Mouse (Mus musculus): ENCODE measurements around the gene Exosc10. TPM values are rescaled to one million over a fixed set of nuclear protein-coding genes. Genes with fewer than 3 reads are reported as not detected.

Exosc10 gene
- polyA plus RNA-seq, 1 experiment from 2014 or later: 30.0 TPM

DNA sequence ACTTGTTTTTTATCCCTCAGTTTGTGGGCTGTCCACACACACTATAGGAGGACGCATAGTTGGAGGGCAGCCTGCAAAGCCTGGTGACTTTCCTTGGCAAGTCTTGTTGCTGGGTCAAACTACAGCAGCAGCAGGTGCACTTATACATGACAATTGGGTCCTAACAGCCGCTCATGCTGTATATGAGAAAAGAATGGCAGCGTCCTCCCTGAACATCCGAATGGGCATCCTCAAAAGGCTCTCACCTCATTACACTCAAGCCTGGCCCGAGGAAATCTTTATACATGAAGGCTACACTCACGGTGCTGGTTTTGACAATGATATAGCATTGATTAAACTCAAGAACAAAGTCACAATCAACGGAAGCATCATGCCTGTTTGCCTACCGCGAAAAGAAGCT lies 55.5 kb downstream of the Exosc10 start:
- Histone ChIP-seq H3K9ac (ENCODE audit: low read length) (no peak overlapping the region), H3K27me3 (ENCODE audit: control insufficient read depth, insufficient read depth, low read length) (no peaks in the 10 kb centered on the region), H3K9me3 (ENCODE audit: control insufficient read depth, low read length) (no peaks in the 10 kb centered on the region), H3K36me3 (ENCODE audit: control insufficient read depth, insufficient read depth, low read length) (peaks cover 17% of the 10 kb centered on the region), H3K27ac (replicated peaks) (no peak overlapping the region), H3K4me1 (replicated peaks; ENCODE audit: control insufficient read depth, insufficient read depth) (no peaks in the 10 kb centered on the region), H3K4me2 (replicated peaks; ENCODE audit: low read depth) (no peak overlapping the region), H3K4me3 (ENCODE audit: low read depth, low read length) (no peak overlapping the region)
- TF ChIP-seq CTCF (IDR thresholded peaks at IDR 0.05; ENCODE audit: low read depth) (no peak), EP300 (optimal IDR thresholded peaks at IDR 0.05) (no peak)
- ATAC-seq (ENCODE audit: low FRiP score, low TSS enrichment) (no peak), DNase-seq (ENCODE audit: low spot score) (no peak)
- WGBS: 78% methylated on average over 9 of the region's 9 CpGs

DNA sequence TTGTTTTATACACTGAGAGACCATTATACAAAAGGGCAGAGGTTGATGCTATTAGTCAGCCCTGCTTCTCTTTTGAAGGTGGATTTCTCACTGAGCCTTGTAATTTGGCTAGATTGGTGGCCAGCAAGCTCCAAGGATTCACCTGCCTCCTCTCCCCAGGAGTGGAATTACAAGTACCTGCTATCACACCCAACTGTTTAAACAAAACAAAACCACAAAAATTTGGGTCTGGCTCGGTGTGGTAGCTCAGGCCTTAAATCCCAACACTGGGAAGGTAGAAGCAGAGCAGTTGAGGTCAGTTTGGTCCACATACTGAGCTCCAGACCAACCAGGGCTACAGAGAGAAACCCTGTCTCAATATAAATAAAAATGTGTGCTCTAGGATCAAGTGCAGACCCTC lies 61.6 kb downstream of the Exosc10 start:
- no peak overlapping the region for H3K4me2 ChIP-seq (replicated peaks; ENCODE audit: low read depth)
- no peak for ATAC-seq (ENCODE audit: low FRiP score, low TSS enrichment)
- H3K4me1 ChIP-seq (replicated peaks; ENCODE audit: control insufficient read depth, insufficient read depth): no peaks in the 10 kb centered on the region
- H3K27ac ChIP-seq (replicated peaks): no peak overlapping the region
- peaks cover 38% of the 10 kb centered on the region for H3K36me3 ChIP-seq (ENCODE audit: control insufficient read depth, insufficient read depth, low read length)
- H3K27me3 ChIP-seq (ENCODE audit: control insufficient read depth, insufficient read depth, low read length): no peaks in the 10 kb centered on the region
- H3K4me3 ChIP-seq (ENCODE audit: low read depth, low read length): no peak overlapping the region
- 38% methylated on average over 1 of the region's 1 CpGs for WGBS
- no peak for DNase-seq (ENCODE audit: low spot score)
- H3K9ac ChIP-seq (ENCODE audit: low read length): no peak overlapping the region
- no peaks in the 10 kb centered on the region for H3K9me3 ChIP-seq (ENCODE audit: control insufficient read depth, low read length)
- TF ChIP-seq CTCF (IDR thresholded peaks at IDR 0.05; ENCODE audit: low read depth) (no peak), EP300 (optimal IDR thresholded peaks at IDR 0.05) (no peak)

DNA sequence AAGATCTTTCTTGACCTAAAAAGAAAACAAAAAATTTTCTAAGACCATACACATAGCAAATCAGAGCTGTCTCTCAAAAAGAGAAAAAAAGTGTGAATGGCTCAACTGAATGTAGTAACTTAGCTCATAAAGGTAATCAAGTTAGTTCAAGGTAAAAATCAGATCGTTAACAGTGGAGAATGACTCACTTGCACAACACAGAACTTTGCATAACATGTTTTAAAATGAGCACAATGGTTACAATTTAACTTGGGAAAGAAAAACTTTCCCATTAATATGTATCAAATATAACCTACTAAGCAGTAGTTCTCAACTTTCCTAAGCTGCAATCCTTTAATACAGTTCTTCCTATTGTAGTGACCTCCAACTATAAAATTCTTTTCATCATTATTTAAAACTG lies 62.5 kb downstream of the Exosc10 start:
- H3K36me3 ChIP-seq (ENCODE audit: control insufficient read depth, insufficient read depth, low read length): peaks cover 37% of the 10 kb centered on the region
- H3K4me3 ChIP-seq (ENCODE audit: low read depth, low read length): no peak overlapping the region
- ATAC-seq (ENCODE audit: low FRiP score, low TSS enrichment): no peak
- H3K27ac ChIP-seq (replicated peaks): no peak overlapping the region
- DNase-seq (ENCODE audit: low spot score): no peak
- no peaks in the 10 kb centered on the region for H3K27me3 ChIP-seq (ENCODE audit: control insufficient read depth, insufficient read depth, low read length)
- no peaks in the 10 kb centered on the region for H3K4me1 ChIP-seq (replicated peaks; ENCODE audit: control insufficient read depth, insufficient read depth)
- 57% methylated on average over 1 of the region's 1 CpGs for WGBS
- H3K9ac ChIP-seq (ENCODE audit: low read length): no peak overlapping the region
- no peak overlapping the region for H3K4me2 ChIP-seq (replicated peaks; ENCODE audit: low read depth)
- no peaks in the 10 kb centered on the region for H3K9me3 ChIP-seq (ENCODE audit: control insufficient read depth, low read length)
- TF ChIP-seq CTCF (IDR thresholded peaks at IDR 0.05; ENCODE audit: low read depth): no peak
- no peak for TF ChIP-seq EP300 (optimal IDR thresholded peaks at IDR 0.05)

DNA sequence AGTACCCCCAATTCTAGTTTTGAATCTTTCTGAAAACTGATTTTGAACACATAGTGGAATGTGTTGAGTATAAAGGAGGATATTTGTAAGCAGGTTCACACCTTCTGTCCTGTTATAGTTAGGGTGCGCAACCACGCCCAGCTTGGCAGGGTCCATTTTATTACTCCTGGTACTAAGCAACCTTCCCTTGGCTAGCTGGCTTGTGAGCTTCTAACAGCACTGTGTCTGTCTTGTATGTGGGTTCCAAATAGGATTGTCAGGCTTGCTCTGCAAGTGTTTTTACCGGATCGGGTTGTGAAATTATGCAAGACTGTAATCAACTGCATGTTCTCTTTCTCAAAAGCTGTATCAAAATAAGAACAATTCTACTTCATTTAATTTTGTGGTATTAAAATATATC lies 64.3 kb downstream of the Exosc10 start:
- no peaks in the 10 kb centered on the region for H3K27me3 ChIP-seq (ENCODE audit: control insufficient read depth, insufficient read depth, low read length)
- H3K27ac ChIP-seq (replicated peaks): no peak overlapping the region
- WGBS: 85% methylated on average over 4 of the region's 4 CpGs
- H3K9me3 ChIP-seq (ENCODE audit: control insufficient read depth, low read length): no peaks in the 10 kb centered on the region
- TF ChIP-seq EP300 (optimal IDR thresholded peaks at IDR 0.05) (no peak), CTCF (IDR thresholded peaks at IDR 0.05; ENCODE audit: low read depth) (no peak)
- H3K4me2 ChIP-seq (replicated peaks; ENCODE audit: low read depth): no peak overlapping the region
- no peaks in the 10 kb centered on the region for H3K4me1 ChIP-seq (replicated peaks; ENCODE audit: control insufficient read depth, insufficient read depth)
- ATAC-seq (ENCODE audit: low FRiP score, low TSS enrichment): no peak
- H3K4me3 ChIP-seq (ENCODE audit: low read depth, low read length): no peak overlapping the region
- DNase-seq (ENCODE audit: low spot score): no peak
- H3K36me3 ChIP-seq (ENCODE audit: control insufficient read depth, insufficient read depth, low read length): peaks cover 32% of the 10 kb centered on the region
- no peak overlapping the region for H3K9ac ChIP-seq (ENCODE audit: low read length)

DNA sequence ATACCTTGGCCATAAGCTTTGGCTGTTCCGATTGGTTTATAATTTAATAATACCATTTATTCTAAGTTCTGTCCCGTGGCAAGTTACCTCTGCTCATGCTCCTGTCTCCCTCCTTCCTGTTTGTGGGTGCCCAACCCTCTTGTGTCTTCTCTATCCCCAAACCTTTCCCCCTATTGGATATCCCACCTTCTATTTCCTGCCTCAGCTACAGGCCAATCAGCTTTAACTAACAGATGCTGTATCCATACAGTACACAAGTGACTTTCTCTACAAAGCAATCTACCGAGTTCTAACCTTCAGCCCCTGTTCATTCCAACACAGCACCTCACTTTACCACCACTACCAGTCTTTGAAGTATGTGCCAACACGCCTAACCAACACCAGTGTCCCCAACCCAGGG lies 65.4 kb downstream of the Exosc10 start:
- peaks cover 26% of the 10 kb centered on the region for H3K36me3 ChIP-seq (ENCODE audit: control insufficient read depth, insufficient read depth, low read length)

DNA sequence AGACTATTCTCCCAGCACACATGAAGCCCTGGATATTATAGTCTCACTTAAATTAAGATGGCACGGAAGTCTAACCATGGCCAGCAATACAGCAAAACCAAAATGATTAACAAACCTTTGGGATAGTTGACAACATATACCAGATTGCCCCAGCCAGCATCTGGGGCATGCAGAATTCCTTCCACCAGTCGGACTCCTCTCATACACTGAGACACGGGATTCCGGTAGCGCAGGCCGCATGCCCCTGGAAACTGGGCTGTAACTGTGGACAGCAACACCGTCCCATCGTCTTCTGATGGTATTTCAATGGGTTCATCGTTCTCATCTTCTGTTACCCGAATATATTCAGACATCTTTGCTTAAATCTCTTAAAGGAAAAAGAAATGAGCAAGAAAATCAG lies 66.8 kb downstream of the Exosc10 start:
- Histone ChIP-seq H3K9me3 (ENCODE audit: control insufficient read depth, low read length) (no peaks in the 10 kb centered on the region), H3K27me3 (ENCODE audit: control insufficient read depth, insufficient read depth, low read length) (no peaks in the 10 kb centered on the region), H3K4me1 (replicated peaks; ENCODE audit: control insufficient read depth, insufficient read depth) (no peaks in the 10 kb centered on the region), H3K9ac (ENCODE audit: low read length) (no peak overlapping the region), H3K36me3 (ENCODE audit: control insufficient read depth, insufficient read depth, low read length) (peaks cover 13% of the 10 kb centered on the region), H3K4me3 (ENCODE audit: low read depth, low read length) (peak overlapping the region; percentile 97), H3K4me2 (replicated peaks; ENCODE audit: low read depth) (0 out of 2 replicates have a peak overlapping the region, but pooled peaks have one; percentile 8), H3K27ac (replicated peaks) (no peak overlapping the region)
- DNase-seq (ENCODE audit: low spot score) (no peak), ATAC-seq (ENCODE audit: low FRiP score, low TSS enrichment) (no peak)
- TF ChIP-seq EP300 (optimal IDR thresholded peaks at IDR 0.05): no peak
- TF ChIP-seq CTCF (IDR thresholded peaks at IDR 0.05; ENCODE audit: low read depth): peak; percentile 29; the same call in 1 of the 2 replicates
- 77% methylated on average over 10 of the region's 10 CpGs for WGBS

More for the DNA sequence above, 65.4 kb downstream of the Exosc10 start:
- H3K27ac ChIP-seq (replicated peaks): no peak overlapping the region
- H3K27me3 ChIP-seq (ENCODE audit: control insufficient read depth, insufficient read depth, low read length): no peaks in the 10 kb centered on the region
- H3K4me3 ChIP-seq (ENCODE audit: low read depth, low read length): no peak overlapping the region
- 0 out of 2 replicates have a peak overlapping the region, but pooled peaks have one; percentile 23 for H3K9ac ChIP-seq (ENCODE audit: low read length)
- H3K4me1 ChIP-seq (replicated peaks; ENCODE audit: control insufficient read depth, insufficient read depth): no peaks in the 10 kb centered on the region
- TF ChIP-seq EP300 (optimal IDR thresholded peaks at IDR 0.05): no peak
- no peak for TF ChIP-seq CTCF (IDR thresholded peaks at IDR 0.05; ENCODE audit: low read depth)
- no peaks in the 10 kb centered on the region for H3K9me3 ChIP-seq (ENCODE audit: control insufficient read depth, low read length)
- no peak for DNase-seq (ENCODE audit: low spot score)
- ATAC-seq (ENCODE audit: low FRiP score, low TSS enrichment): no peak
- 77% methylated on average over 4 of the region's 4 CpGs for WGBS
- H3K4me2 ChIP-seq (replicated peaks; ENCODE audit: low read depth): no peak overlapping the region
